Mouse (Mus musculus): ENCODE results near the gene Atg10.

Gene Atg10

GRCm38 (mm10) chr13:91171766-91172491 is 51.8 kb downstream of the Atg10 start:
- no peak for DNase-seq

- no peak for DNase-seq
These were observed 52.6 kb downstream of the Atg10 start for GRCm38 (mm10) chr13:91171205-91171604.

- peak; percentile 12 for DNase-seq
These were observed 54.0 kb downstream of the Atg10 start for GRCm38 (mm10) chr13:91169529-91170319.

GRCm38 (mm10) chr13:91168486-91168885 is 55.3 kb downstream of the Atg10 start:
- DNase-seq, result no peak

GRCm38 (mm10) chr13:91167561-91167960 is 56.2 kb downstream of the Atg10 start:
- peak; percentile 38 for DNase-seq

- DNase-seq, result no peak
These were observed 57.5 kb downstream of the Atg10 start for GRCm38 (mm10) chr13:91166286-91166685.

- no peak for DNase-seq
These were observed 58.6 kb downstream of the Atg10 start for GRCm38 (mm10) chr13:91165200-91165599.

- DNase-seq, result no peak
These were observed 60.5 kb downstream of the Atg10 start for GRCm38 (mm10) chr13:91163292-91163691.

- DNase-seq, result no peak
These were observed 61.3 kb downstream of the Atg10 start for GRCm38 (mm10) chr13:91162452-91162851.

GRCm38 (mm10) chr13:91160616-91161015 is 63.2 kb downstream of the Atg10 start:
- no peak for DNase-seq

GRCm38 (mm10) chr13:91159881-91160280 is 63.9 kb downstream of the Atg10 start:
- DNase-seq, result no peak

- no peak for DNase-seq
These were observed 65.8 kb downstream of the Atg10 start for GRCm38 (mm10) chr13:91157941-91158340.

- no peak for DNase-seq
These were observed 66.3 kb downstream of the Atg10 start for GRCm38 (mm10) chr13:91157429-91157828.

- no peak for DNase-seq
These were observed 66.8 kb downstream of the Atg10 start for GRCm38 (mm10) chr13:91156949-91157348.

GRCm38 (mm10) chr13:91156308-91156707 is 67.5 kb downstream of the Atg10 start:
- DNase-seq, result no peak

GRCm38 (mm10) chr13:91155429-91156207 is 68.2 kb downstream of the Atg10 start:
- DNase-seq, result no peak

GRCm38 (mm10) chr13:91154622-91155021 is 69.1 kb downstream of the Atg10 start:
- no peak for DNase-seq

- DNase-seq, result no peak
These were observed 87.4 kb downstream of the Atg10 start for GRCm38 (mm10) chr13:91136337-91136736.

- no peak for DNase-seq
These were observed 90.4 kb downstream of the Atg10 start for GRCm38 (mm10) chr13:91133334-91133890.

GRCm38 (mm10) chr13:91129071-91129470 is 94.7 kb downstream of the Atg10 start:
- DNase-seq, result no peak

- DNase-seq, result no peak
These were observed 95.2 kb downstream of the Atg10 start for GRCm38 (mm10) chr13:91128581-91128980.

GRCm38 (mm10) chr13:91118156-91118555 is 105.6 kb downstream of the Atg10 start:
- DNase-seq, result no peak

- no peak for DNase-seq
These were observed 108.9 kb downstream of the Atg10 start for GRCm38 (mm10) chr13:91114880-91115279.

All from liver (tissue).